Mouse (Mus musculus) forebrain, embryonic 15.5 days (tissue): Measurements from ENCODE around the gene Arl6ip6. TPM values are rescaled to one million over a fixed set of nuclear protein-coding genes. Genes with fewer than 3 reads are reported as not detected.

Experiments used
- ATAC-seq: fragments of 200-750 bp; cut with Nextera tagmentation; replicated peaks from 2 replicates; pipeline ENCODE4 v1.8.0; 2017; ENCODE audit warnings: mild to moderate bottlenecking, moderate TSS enrichment, moderate library complexity
- H3K27ac ChIP-seq: fragments of 300-500 bp; sonication (generic); replicated peaks from 2 replicates; pipeline ENCODE4 v1.5.1; 2015; ENCODE audit warnings: mild to moderate bottlenecking, inconsistent platforms
- H3K27me3 ChIP-seq: fragments of 300-500 bp; sonication (generic); 2 replicates; pipeline ENCODE4 v1.6.1; 2015; ENCODE audit warnings: inconsistent platforms
- H3K36me3 ChIP-seq: fragments of 300-500 bp; sonication (generic); 2 replicates; pipeline ENCODE4 v1.6.1; 2015; ENCODE audit warnings: mild to moderate bottlenecking, inconsistent platforms
- H3K4me1 ChIP-seq: fragments of 300-500 bp; sonication (generic); 2 replicates; pipeline ENCODE4 v1.6.1; 2015; ENCODE audit warnings: inconsistent platforms
- H3K4me2 ChIP-seq: fragments of 300-500 bp; sonication (generic); replicated peaks from 2 replicates; pipeline ENCODE4 v1.6.1; 2015; ENCODE audit warnings: mild to moderate bottlenecking, inconsistent platforms
- H3K4me3 ChIP-seq: fragments of 300-500 bp; sonication (generic); 2 replicates; pipeline ENCODE4 v1.5.1; 2015; ENCODE audit warnings: mild to moderate bottlenecking, inconsistent platforms
- H3K9ac ChIP-seq: fragments of 300-500 bp; sonication (generic); replicated peaks from 2 replicates; pipeline ENCODE4 v1.6.1; 2015; ENCODE audit warnings: mild to moderate bottlenecking, inconsistent platforms
- H3K9me3 ChIP-seq: fragments of 300-500 bp; sonication (generic); 2 replicates; pipeline ENCODE4 v1.6.1; 2016; ENCODE audit warnings: inconsistent platforms
- WGBS: fragments of 180-500 bp; shearing (Covaris S2); methylation state at CpG from one replicate; pipeline ENCODE4 v1.1.7; 2015; ENCODE audit warnings: mixed read lengths; 5-methylcytosine and 5-hydroxymethylcytosine counted together
- polyA plus RNA-seq: library from polyadenylated mRNA; unstranded; fragments of >200 nt; fragmentation: Nextera tagmentation; extraction: Ambion mirVana; gene quantifications from 2 replicates; pipeline ENCODE4 v1.2.1, GENCODE M21; 2015

Arl6ip6 gene
- polyA plus RNA-seq, 1 experiment from 2014 or later = 53.9 TPM

GRCm38 (mm10) chr2:53204373-53205274 is 13.1 kb downstream of the Arl6ip6 start:
- 66% methylated on average over 5 of the region's 5 CpGs for WGBS
- no peaks in the 10 kb centered on the region for H3K4me1 ChIP-seq
- H3K4me2 ChIP-seq = no peak overlapping the region
- ATAC-seq = peak; percentile 84
- H3K27ac ChIP-seq = no peak overlapping the region
- no peak overlapping the region for H3K4me3 ChIP-seq
- no peak overlapping the region for H3K9ac ChIP-seq
- H3K27me3 ChIP-seq = no peaks in the 10 kb centered on the region
- no peaks in the 10 kb centered on the region for H3K9me3 ChIP-seq
- peaks cover 8% of the 10 kb centered on the region; the same call in 1 of the 2 replicates for H3K36me3 ChIP-seq

- Histone ChIP-seq H3K27me3 (no peaks in the 10 kb centered on the region), H3K36me3 (no peaks in the 10 kb centered on the region), H3K4me3 (no peak overlapping the region), H3K27ac (no peak overlapping the region), H3K4me2 (no peak overlapping the region), H3K9me3 (no peaks in the 10 kb centered on the region), H3K9ac (no peak overlapping the region), H3K4me1 (no peaks in the 10 kb centered on the region)
- no peak for ATAC-seq
These were observed 15.2 kb downstream of the Arl6ip6 start for GRCm38 (mm10) chr2:53206749-53207148.

GRCm38 (mm10) chr2:53213493-53213892 is 22.0 kb downstream of the Arl6ip6 start:
- no peak for ATAC-seq
- H3K4me1 ChIP-seq = no peaks in the 10 kb centered on the region
- no peaks in the 10 kb centered on the region for H3K9me3 ChIP-seq
- peaks cover 7% of the 10 kb centered on the region; the same call in 1 of the 2 replicates for H3K36me3 ChIP-seq
- no peak overlapping the region for H3K4me3 ChIP-seq
- H3K4me2 ChIP-seq = no peak overlapping the region
- no peaks in the 10 kb centered on the region for H3K27me3 ChIP-seq
- H3K9ac ChIP-seq = no peak overlapping the region
- no peak overlapping the region for H3K27ac ChIP-seq
- WGBS = 93% methylated on average over 1 of the region's 1 CpGs

- no peak overlapping the region for H3K9ac ChIP-seq
- H3K27me3 ChIP-seq = no peaks in the 10 kb centered on the region
- H3K9me3 ChIP-seq = no peaks in the 10 kb centered on the region
- peaks cover 10% of the 10 kb centered on the region for H3K36me3 ChIP-seq
- no peak overlapping the region for H3K4me3 ChIP-seq
- no peaks in the 10 kb centered on the region for H3K4me1 ChIP-seq
- no peak overlapping the region for H3K4me2 ChIP-seq
- no peak overlapping the region for H3K27ac ChIP-seq
- ATAC-seq = no peak
- 90% methylated on average over 5 of the region's 5 CpGs for whole genome bisulfite sequencing
These were observed 30.7 kb downstream of the Arl6ip6 start for GRCm38 (mm10) chr2:53222242-53222641.

GRCm38 (mm10) chr2:53256982-53257381 is 65.5 kb downstream of the Arl6ip6 start:
- ATAC-seq = no peak
- no peaks in the 10 kb centered on the region for H3K36me3 ChIP-seq

More at GRCm38 (mm10) chr2:53256982-53257381, 65.5 kb downstream of the Arl6ip6 start:
- 67% methylated on average over 2 of the region's 2 CpGs for WGBS
- H3K4me3 ChIP-seq = no peak overlapping the region
- no peak overlapping the region for H3K9ac ChIP-seq
- no peaks in the 10 kb centered on the region for H3K27me3 ChIP-seq
- H3K4me2 ChIP-seq = no peak overlapping the region
- H3K4me1 ChIP-seq = no peaks in the 10 kb centered on the region
- H3K9me3 ChIP-seq = no peaks in the 10 kb centered on the region
- no peak overlapping the region for H3K27ac ChIP-seq

Other genes with a start within 250 kb of the Arl6ip6 start
- 131 and 136 TPM in 2 replicates for gene Prpf40a, start 442 bp upstream of the Arl6ip6 start, polyA plus RNA-seq